Mouse (Mus musculus) ZHBTc4 (cell line): ENCODE results near the gene Sema6c.
"Not testable (repeated sequence)": the region's sequence is repeated elsewhere in the genome, so short reads cannot be mapped to it uniquely, and the experiment has no call there.

Experiments
- DNase-seq: peaks from one replicate; pipeline ENCODE4 v3.0.0-alpha.2; 2011; ENCODE audit warnings: low read depth, low spot score

The Sema6c gene

GRCm38 (mm10) chr3:95184796-95185577, 24.7 kb downstream of the Sema6c start:
- no peak for DNase-seq

- no peak for DNase-seq
These were observed 25.8 kb downstream of the Sema6c start for GRCm38 (mm10) chr3:95186100-95186499.

- DNase-seq: no peak
These were observed 26.6 kb downstream of the Sema6c start for GRCm38 (mm10) chr3:95186888-95187287.

GRCm38 (mm10) chr3:95194721-95195135, 34.5 kb downstream of the Sema6c start:
- DNase-seq: no peak

GRCm38 (mm10) chr3:95195772-95196171, 35.5 kb downstream of the Sema6c start:
- DNase-seq: no peak

GRCm38 (mm10) chr3:95199101-95199500, 38.8 kb downstream of the Sema6c start:
- DNase-seq: no peak

- DNase-seq: peak; percentile 45
These were observed 39.9 kb downstream of the Sema6c start for GRCm38 (mm10) chr3:95200132-95200531.

- no peak for DNase-seq
These were observed 40.3 kb downstream of the Sema6c start for GRCm38 (mm10) chr3:95200562-95200961.

- no peak for DNase-seq
These were observed 43.6 kb downstream of the Sema6c start for GRCm38 (mm10) chr3:95203880-95204279.

GRCm38 (mm10) chr3:95208286-95208685, 48.0 kb downstream of the Sema6c start:
- no peak for DNase-seq

- DNase-seq: no peak
These were observed 50.3 kb downstream of the Sema6c start for GRCm38 (mm10) chr3:95210585-95210984.

GRCm38 (mm10) chr3:95212889-95213608, 52.8 kb downstream of the Sema6c start:
- DNase-seq: not testable (repeated sequence)

GRCm38 (mm10) chr3:95213609-95213975, 53.3 kb downstream of the Sema6c start:
- no peak for DNase-seq

- DNase-seq: no peak
These were observed 56.5 kb downstream of the Sema6c start for GRCm38 (mm10) chr3:95216655-95217254.

GRCm38 (mm10) chr3:95217255-95218134, 57.2 kb downstream of the Sema6c start, which contains the start of gene Gabpb2:
TSS of gene Gabpb2 (minus strand) at chr3:95217916.
- peak; percentile 98 for DNase-seq

- DNase-seq: peak; percentile 76
These were observed 58.3 kb downstream of the Sema6c start for GRCm38 (mm10) chr3:95218466-95219137.

GRCm38 (mm10) chr3:95223041-95223440, 62.8 kb downstream of the Sema6c start:
- DNase-seq: no peak
